Mouse (Mus musculus) left cerebral cortex, adult 18-20 months (tissue): ENCODE measurements around the gene Proser1. TPM values are rescaled to one million over a fixed set of nuclear protein-coding genes. Genes with fewer than 3 reads are reported as not detected.

ENCODE experiments used
- total RNA-seq, 2 experiments: library from RNA; stranded (reverse); gene quantifications; 2 replicates each; pipeline ENCODE4 v1.2.3; 2021

The Proser1 gene
- total RNA-seq, 2 experiments from 2014 or later = 19.3 to 19.4 TPM

Other genes with a start within 250 kb of the Proser1 start
- 1 to 10 TPM; 8.8 to 9.9 TPM for gene Nhlrc3, start 334 bp upstream of the Proser1 start, total RNA-seq
- not detected for gene Stoml3, start 25.0 kb downstream of the Proser1 start, total RNA-seq
- gene Frem2, start 193.7 kb downstream of the Proser1 start, total RNA-seq = 1 to 10 TPM; 2.1 TPM